Mouse (Mus musculus) right cerebral cortex, adult 18-20 months (tissue): ENCODE results near the gene Ece2.
"Not testable (repeated sequence)": the region's sequence is repeated elsewhere in the genome, so short reads cannot be mapped to it uniquely, and the experiment has no call there.

Experiments
- DNase-seq: peaks from one replicate; pipeline ENCODE4 v3.0.0; 2022; ENCODE audit warnings: mixed read lengths

Gene Ece2

DNA sequence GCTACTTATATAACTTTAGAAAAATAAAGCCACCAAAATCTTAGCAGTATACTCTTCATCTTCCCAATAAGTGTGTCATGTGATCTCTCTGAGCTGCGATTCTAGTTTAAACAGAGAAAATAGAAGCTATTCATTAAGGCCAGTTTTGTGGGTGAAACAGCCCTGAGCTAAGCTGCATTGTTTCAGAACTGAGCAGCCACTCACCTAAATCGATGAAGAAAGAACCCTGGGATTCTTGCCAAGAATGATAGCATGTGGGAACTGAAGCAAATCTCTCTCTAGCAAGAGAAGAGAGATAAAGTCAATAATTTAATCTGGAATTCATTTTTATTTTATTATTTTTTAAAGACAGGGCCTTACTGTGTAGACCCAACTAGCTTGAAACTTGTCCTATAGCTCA, 6.4 kb upstream of the Ece2 start:
- DNase-seq = no peak

DNA sequence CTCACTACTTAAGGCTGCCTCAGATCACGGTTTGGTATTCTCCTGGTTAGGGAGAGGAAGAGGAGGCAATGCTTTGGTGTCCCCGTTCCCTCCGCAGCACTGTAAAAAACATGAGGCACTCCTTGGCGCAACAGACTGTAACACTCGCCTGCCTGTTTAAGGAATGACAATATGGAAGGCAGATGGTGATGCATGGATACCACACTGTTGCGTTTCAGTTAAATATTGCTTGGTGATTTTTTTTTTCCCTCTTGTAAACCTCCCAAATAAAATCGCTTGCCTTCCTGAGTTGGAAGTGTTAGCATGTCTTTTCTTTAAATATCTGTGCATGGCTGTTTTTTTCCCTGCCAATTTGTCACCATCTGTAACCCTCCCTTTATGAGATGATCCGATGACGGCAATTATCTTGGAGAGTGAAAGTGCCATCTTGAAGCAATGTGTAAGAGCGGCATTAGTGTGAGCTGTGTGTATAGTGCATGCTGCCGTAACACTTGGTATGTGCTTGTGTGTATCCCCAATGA, 697 bp upstream of the Ece2 start:
- DNase-seq = peak; percentile 52

DNA sequence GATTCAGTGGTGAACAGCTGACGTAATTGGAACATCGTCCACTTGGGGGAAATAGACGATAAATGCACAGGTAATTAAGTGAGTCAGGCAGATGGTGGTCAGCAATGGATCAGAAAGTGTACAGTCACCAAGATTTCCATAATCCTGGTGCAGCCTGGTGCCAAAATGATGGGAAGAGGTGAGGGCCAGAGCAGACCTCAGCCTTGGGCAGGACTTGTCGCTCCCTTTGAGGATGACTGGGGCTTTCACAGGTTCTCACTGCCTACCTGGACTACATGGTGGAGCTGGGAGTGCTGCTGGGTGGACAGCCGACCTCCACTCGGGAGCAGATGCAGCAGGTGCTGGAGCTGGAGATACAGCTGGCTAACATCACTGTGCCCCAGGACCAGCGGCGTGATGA, 7.8 kb downstream of the Ece2 start:
- no peak for DNase-seq

DNA sequence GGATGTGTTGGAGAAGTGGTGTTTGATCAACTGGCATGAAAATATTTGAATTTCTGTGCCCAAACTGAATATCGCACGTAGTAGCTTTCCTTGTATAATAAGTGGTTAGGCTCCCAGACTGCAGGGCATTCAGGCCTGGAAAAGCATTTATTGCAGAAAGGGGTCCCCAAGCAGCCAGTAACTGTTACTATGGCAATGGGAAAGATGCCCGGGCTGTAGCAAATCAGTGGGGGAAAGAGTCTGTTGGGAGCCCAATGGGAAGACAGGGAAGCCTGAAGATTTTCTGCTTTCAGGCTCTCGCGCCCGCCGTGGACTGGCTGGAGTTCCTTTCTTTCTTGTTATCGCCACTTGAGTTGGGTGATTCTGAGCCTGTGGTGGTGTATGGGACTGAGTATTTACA, 8.7 kb downstream of the Ece2 start:
- DNase-seq = peak; percentile 32

DNA sequence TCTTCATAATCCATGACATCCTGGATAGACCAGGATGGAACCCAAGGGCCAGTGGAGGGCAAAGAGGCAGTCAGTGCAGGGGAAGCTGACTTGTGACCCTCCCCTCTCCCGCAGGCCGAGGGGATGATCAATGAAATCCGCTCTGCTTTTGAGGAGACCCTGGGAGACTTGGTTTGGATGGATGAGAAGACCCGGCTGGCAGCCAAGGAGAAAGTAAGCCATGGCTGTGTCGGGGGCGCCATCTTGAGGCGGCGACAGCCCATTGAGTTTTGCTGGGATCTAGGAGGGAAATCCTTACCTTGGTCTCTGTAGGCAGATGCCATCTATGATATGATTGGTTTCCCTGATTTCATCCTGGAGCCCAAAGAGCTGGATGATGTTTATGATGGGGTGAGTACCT, 12.5 kb downstream of the Ece2 start:
- DNase-seq = peak; percentile 77

DNA sequence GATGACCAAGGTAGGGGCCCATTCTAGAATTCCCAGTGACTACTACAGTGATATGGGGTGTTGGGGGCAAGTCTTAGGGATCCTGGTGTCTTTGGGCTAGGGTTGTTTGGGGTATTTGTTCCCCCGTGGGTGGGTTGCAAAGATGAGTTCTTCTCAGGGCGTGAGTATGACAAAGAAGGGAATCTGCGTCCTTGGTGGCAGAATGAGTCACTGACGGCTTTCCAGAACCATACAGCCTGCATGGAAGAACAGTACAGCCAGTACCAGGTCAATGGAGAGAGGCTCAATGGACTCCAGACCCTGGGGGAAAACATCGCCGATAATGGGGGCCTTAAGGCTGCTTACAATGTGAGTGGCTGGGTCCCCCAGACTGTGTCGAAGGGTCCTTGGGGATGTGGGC, 14.3 kb downstream of the Ece2 start:
- no peak for DNase-seq

DNA sequence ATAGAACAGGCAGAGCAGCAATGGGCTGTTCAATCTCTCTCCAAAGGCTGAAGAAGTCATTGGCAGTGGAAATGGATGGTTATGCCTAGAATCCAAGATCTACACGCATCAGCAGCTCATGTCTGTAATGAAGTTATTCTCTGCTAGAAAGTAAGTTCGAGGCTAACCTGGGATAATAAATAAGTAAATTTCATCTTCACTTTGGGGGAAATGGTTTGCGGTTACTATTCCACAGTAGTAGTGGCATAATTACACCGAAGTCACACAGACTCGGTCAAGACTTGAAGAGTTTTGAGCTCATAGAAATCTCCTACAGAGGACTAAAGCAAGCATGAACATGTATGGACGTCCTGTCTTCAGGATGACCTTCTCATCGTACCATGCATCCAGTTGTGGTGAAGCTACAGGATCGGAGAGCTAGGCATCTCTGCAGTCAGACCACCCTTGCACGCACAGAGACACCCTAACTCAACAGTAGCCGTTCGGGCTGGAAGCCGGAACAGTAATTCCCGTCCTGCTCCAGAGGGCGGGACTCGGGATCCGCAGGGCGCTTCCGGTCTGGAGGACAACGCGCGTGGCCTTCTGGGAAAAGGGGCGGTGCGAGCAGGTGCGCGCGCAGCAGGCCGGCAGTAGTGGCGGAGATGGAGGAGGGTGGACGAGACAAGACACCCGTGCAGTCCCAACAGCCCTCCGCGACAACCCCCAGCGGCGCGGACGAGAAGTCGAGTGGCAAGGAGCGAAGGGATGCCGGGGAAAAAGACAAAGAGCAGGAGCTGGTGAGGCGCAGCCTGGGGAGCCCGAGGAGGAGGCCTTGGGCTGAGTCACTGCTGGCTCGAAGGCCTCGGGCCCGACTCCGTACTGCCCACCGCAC, 21.7 kb downstream of the Ece2 start, which contains the start of gene Psmd2:
Gene Psmd2, plus strand, starts transcription at position 577 of the 871 bp plus-strand sequence.
- DNase-seq = peak; percentile 97

DNA sequence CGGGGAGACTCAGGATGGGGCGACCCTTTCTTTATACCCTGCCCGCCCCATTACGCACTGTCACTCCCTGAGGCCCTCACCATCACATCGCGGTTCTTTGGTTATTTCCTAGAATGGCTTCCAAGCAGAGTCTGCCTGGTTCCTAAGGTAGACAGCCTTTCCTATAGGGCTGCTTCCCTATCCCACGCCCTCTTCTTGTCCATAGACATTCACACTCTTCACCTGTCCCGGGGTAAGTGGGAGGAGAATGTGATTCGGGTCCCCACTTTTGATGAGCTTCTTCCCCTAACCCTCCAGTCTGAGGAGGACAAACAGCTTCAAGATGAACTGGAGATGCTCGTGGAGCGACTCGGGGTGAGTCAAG, 22.3 kb downstream of the Ece2 start:
- DNase-seq = no peak

DNA sequence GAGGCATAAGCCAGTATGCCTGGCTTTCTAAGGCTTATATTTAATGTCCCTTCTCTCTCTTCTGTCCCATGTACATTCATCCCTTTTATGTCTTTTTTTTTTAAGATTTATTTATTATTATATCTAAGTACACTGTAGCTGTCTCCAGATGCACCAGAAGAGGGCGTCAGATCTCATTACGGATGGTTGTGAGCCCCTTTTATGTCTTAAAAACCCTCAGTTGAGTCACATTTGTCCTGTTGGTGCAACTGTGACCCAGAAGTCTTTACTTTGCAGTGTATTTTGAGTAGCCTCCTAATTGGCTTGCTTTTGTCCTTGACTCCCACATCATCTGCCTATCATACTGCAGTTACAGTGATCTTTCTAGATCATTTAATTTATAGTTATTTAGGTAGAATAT, 23.7 kb downstream of the Ece2 start:
- no peak for DNase-seq

DNA sequence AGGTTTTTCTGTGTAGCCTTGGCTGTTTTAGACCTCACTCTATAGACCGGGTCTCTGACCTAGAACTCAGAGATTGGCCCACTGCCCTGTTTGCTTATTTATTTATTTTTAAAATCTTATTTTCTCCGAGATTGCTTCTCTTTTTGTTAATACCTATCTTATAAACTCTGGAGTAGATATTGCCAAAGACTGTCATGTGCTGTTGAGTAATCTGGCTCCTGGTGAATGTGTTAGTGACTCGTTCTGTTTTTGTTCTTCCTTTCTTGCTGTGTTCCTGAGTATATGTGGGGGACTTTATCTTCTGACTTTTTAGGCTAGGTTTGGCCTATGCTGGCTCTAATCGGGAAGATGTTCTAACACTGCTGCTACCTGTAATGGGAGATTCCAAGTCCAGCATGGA, 28.0 kb downstream of the Ece2 start:
- no peak for DNase-seq

DNA sequence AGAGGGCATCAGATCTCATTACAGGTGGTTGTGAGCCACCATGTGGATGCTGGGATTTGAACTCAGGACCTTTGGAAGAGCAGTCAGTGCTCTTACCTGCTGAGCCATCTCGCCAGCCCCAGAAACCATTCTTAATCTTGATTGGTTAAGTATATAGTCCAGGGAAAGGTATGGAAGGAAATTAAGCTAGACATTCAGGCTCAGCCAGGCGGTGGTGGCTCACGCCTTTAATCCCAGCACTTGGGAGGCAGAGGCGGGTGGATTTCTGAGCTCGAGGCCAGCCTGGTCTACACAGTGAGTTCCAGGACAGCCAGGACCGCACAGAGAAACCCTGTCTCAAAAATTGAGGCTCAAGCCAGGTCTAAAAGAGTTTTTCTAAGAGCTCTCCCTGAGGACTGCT, 38.4 kb downstream of the Ece2 start, which contains the start of gene Eif4g1:
Gene Eif4g1, plus strand, starts transcription at position 301 of the 400 bp plus-strand sequence.
- DNase-seq = not testable (repeated sequence)

DNA sequence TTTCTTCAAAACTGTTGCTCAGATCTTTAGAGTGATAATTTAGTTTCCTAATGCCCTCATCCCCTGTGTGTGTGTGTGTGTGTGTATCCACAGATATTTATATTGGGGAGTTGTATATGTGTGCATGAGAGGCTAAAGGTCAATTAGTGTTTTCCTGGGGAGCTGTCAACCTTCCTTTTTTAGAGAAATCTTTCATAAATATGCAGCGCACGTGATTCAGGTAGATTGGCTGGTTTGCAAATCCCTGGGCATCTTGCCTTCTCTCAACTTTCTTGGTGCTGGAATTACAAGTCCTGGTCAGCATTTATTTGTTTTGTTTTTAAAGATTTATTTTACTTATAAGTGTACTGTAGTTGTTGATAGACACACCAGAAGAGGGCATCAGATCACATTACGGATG, 40.7 kb downstream of the Ece2 start:
- no peak for DNase-seq

DNA sequence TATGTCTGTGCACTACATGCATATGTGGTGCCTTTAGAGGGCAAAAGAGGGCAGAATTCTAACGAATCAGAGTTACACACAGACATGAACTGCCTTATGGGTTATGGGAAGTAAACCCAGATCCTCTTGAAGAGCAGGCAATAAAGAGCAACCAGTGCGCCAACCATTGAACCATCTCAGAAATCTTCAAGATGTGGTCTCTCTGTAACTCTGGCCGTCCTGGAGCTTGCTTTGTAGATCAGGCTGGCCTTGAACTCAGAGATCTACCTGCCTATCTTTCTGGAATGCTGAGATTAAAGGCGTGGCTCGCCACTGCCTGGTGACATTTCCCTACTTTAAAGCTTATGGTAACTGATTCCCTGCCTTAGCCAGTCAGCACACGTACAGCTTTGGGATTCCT, 42.3 kb downstream of the Ece2 start:
- no peak for DNase-seq

DNA sequence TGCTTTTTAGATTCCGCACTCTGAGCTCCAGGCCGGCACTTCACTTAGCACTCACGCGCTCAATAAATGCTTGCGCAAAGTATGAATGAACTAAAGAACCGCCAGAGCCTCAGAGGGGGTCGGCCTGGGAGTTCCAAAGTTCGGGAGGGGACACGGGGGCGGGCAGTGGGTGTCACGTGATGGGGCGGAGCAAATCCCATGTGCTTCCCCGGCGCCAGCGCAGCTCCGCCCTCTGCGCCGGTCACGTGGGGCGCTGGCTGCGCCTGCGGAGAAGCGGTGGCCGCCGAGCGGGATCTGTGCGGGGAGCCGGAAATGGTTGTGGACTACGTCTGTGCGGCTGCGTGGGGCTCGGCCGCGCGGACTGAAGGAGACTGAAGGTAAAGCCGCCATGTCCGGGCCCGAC, 42.9 kb downstream of the Ece2 start:
- DNase-seq = peak; percentile 97

DNA sequence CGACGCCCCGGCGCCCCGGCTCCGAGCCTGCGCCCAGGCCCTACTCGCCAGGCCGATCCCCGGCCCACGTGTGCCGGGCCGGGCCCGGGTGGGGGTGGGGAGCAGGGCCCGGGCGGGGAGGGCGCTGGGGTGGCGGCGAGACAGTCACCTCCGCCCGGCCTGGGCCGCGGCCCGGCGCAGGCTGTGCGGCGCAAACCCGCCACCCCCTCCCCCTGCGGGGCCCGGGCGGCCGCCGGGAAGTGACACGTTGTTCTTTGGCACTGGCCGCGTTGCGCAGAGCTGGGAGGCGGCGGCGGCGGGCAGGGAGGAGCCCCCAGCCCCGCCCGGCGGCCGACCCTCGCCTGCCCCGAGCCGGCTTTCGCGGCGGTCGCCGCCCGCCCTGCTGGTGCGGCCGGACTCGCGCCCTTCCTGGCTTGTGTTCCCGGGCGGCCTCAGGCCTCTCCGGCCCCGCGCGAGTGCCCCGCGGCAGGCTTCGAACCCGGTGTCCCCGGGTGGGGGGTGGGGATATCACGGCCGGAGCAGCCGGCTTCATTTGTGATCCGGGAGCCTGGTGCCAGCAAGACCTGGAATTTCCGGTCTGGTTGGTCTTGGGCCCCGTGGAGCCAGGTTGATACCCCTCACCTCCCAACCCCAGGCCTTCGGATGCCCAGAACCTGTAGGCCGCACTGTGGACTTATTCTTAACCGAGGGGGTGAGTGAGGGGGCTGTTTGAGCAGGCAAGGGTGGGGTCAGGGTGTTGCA, 43.5 kb downstream of the Ece2 start:
- peak; percentile 38 for DNase-seq

DNA sequence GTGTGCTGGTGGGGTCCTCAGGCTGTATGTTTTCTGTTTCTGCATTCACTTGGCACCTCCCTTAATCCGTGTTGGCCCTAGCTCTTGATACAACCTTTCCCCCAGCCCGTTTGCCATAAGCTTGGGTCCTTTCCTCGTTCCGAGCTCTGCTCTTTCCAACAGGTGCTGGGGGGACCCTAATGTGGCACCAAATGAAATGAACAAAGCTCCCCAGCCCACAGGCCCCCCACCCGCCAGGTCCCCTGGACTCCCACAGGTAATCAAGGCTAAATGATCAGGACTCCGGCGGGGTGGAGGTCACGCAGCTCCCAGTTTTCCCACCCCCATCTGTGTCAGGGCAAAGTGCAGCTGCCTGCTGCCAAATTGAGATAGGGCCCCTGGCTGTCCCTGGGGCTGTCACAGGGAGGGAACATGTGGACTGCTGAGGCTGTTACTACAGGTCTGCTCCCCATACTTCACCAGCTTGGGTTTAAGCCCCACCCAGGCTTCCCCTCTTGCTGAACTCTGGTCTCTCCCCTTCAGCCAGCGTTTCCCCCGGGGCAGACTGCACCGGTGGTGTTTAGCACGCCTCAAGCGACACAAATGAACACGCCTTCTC, 44.2 kb downstream of the Ece2 start:
- no peak for DNase-seq

DNA sequence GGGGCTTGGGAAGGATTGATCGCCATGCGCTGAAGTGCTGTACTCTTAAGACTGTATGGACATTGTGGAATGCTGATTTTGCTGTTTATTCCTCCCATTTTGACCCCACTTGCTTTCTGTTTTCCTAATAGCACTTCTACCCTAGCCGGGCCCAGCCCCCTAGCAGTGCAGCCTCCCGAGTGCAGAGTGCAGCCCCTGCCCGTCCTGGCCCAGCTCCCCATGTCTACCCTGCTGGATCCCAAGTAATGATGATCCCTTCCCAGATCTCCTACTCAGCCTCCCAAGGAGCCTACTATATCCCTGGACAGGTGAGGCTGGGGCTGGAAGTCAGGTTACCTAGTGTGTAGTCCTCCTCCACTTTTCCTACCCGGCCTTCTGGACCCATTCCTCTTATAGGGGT, 45.6 kb downstream of the Ece2 start:
- no peak for DNase-seq

DNA sequence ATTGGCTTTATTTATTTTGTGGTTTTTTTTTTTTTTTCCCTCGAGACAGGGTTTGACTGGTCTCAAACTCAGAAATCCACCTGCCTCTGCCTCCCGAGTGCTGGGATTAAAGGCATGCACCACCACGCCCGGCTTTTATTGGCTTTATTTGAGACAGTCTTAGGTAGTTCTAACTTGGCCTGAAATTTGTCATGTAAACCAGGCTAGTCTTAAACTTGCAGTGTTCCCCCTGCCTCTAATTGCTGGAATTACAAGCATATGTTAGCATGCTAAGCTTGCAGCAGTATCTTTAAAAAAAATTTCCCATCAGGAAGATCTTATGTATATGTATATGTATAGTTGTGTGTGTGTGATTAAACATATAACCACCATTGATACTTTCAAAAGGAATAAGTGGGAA, 47.1 kb downstream of the Ece2 start:
- no peak for DNase-seq

DNA sequence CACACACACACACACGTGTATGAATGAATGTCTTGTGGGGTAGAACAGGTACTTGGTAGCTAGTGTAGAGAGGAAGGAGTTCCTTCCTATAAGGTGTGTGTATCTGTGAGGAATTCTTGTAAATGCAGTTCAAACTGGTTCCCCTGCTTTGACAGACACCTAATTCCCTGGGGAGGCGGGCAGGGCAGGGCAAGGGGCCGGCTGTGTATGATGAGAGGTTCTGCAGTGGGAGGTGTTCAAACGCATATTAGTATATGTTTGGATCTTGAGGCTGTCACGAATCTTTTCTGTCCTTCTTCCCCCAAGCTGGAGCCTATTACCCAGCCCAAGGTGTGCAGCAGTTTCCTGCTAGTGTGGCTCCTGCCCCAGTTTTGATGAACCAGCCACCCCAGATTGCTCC, 47.8 kb downstream of the Ece2 start:
- DNase-seq = no peak

DNA sequence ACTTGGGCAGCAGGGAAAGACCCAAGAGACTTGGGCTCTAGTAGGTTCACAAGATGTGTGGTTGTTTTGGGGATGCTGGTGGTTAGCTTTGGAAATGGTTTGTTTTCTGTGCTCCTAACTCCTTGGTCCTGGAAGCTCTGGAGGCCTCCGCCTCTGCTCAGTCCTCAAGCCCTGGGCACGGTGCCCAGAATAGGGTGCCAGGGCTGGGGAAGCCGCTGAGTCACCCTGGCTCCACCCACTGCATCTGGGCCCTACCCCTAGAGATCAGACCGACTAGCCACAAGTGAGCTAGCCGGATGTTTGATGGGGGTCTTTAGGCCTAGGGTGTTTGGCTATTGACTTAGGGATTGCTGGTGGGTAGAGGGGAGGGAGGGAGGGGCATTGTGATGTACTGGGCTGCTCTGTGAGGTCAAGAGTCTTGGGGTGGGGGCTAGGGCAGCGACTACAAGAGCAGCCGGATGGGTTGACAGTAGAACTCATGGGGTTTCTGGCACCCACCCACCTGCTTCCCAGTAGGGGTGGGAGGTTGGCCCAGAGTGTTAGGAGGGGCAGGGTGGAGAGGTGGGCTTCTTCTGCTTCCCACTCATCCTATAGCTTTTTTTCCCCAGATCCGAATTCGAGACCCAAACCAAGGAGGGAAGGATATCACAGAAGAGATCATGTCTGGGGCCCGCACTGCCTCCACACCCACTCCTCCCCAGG, 48.5 kb downstream of the Ece2 start:
- peak; percentile 87 for DNase-seq

DNA sequence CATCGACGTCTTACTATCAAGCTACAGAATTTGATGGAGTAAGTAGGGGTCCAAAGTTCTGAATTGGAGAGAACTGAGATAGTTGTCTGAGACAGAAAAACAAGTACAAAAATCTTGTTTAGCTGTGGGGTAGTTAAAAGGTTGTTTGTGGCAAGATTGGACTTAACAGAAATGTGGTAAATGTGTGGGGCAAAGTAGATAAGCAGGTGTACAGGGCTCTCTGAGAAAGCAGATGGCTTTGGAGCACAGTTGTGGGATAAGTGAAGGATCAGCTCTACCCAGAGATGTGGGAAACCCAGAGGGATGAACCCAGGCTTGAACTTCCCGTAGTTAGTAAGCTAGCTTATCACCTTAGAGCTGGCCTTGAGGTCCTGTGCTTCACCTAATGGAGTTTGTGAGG, 61.1 kb downstream of the Ece2 start:
- DNase-seq = no peak

DNA sequence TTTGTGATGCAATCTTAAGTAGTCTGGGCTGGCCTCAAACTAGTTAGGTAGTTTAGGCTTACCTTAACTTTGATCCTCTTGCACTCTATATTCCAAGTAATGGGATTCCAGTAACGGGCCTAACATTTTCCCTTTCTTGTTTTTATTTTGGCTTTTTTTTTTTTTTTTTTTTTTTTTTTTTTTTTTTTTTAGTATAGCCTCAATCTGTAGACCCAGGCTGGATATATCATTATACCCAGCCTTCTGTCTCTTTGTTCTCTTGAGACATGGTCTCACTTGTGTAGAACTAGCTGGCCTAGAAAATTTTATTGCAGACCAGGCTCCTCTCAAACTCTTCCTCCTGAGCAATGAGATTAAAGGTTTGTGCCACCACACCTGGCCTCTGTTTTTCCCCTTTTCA, 62.0 kb downstream of the Ece2 start:
- DNase-seq = no peak
